8 mouse cellular contexts compared by ENCODE assay signal in the genomic region with DNA sequence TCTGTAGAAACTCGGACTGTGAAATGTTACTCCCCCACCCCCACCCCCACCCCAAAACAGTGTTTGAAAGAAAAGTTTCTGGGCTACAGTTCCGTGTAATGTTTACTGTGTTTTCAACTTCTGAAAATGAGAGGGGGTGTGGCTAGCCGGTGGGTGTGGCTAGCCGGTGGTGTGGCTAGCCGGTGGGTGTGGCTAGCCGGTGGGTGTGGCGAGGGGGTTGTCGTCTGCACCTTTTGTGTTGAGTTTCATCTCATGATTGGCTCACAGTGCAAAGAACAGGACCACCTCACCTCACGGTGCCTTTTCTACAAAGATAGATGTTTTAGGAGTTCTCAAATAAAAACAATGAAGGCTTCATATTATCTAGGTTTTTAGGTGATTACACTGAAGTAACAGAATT. TPM values are rescaled to one million over a fixed set of nuclear protein-coding genes. Genes with fewer than 3 reads are reported as not detected.
A peak's percentile ranks its signal among the peaks of the same experiment; 100 is the strongest.
DNase-seq lines count a peak whose midpoint lies in the region; ATAC-seq and TF ChIP-seq lines count a peak whose summit lies in the region.

No protein-coding gene starts in this region.

- no peaks in the 10 kb centered on the region for H3K27me3 ChIP-seq in kidney, embryonic 14.5 days (ENCODE audit: control insufficient read depth, insufficient read depth, low read length)
- no peaks in the 10 kb centered on the region for H3K27me3 ChIP-seq in forebrain, embryonic 11.5 days (ENCODE audit: control insufficient read depth, insufficient read depth, low read length)

- H3K9me3 ChIP-seq in kidney, embryonic 14.5 days (ENCODE audit: control insufficient read depth, low read length) = no peaks in the 10 kb centered on the region
- no peaks in the 10 kb centered on the region for H3K9me3 ChIP-seq in forebrain, embryonic 11.5 days (ENCODE audit: control insufficient read depth, low read length)

- intact Hi-C loops in left cerebral cortex, adult 2 months (cut with DNase I) = loop anchor here (5.0 kb wide), 1 partner anchor 331 kb away; no protein-coding TSS in a partner anchor

- no peak overlapping the region; the same call in 1 of the 2 replicates for H3K27ac ChIP-seq in kidney, embryonic 14.5 days (ENCODE audit: low read depth, low read length)
- H3K27ac ChIP-seq in forebrain, embryonic 11.5 days (ENCODE audit: low read depth, low read length) = no peak overlapping the region
- H3K27ac ChIP-seq in left cerebral cortex, adult 2 months = no peak overlapping the region

- TF ChIP-seq CTCF in left cerebral cortex, adult 2 months (IDR thresholded peaks at IDR 0.05) = no peak

- no peak overlapping the region for H3K4me2 ChIP-seq in kidney, embryonic 14.5 days (replicated peaks; ENCODE audit: low read depth, low read length)
- no peak overlapping the region for H3K4me2 ChIP-seq in forebrain, embryonic 11.5 days (ENCODE audit: low read depth, low read length, severe bottlenecking)

- H3K9ac ChIP-seq in kidney, embryonic 14.5 days (ENCODE audit: low read depth, low read length) = no peak overlapping the region
- no peak overlapping the region for H3K9ac ChIP-seq in forebrain, embryonic 11.5 days (ENCODE audit: low read length)

- H3K4me1 ChIP-seq in kidney, embryonic 14.5 days (ENCODE audit: control insufficient read depth, insufficient read depth, low read length) = peaks cover 7% of the 10 kb centered on the region; the same call in 1 of the 2 replicates
- no peaks in the 10 kb centered on the region for H3K4me1 ChIP-seq in forebrain, embryonic 11.5 days (replicated peaks; ENCODE audit: control insufficient read depth, insufficient read depth, low read length)

- peak; percentile 28; the same call in 1 of the 2 replicates for ATAC-seq in kidney, embryonic 14.5 days (ENCODE audit: low FRiP score, low TSS enrichment)
- no peak for ATAC-seq in forebrain, embryonic 11.5 days (replicated peaks; ENCODE audit: low FRiP score)

- H3K4me3 ChIP-seq in kidney, embryonic 14.5 days (ENCODE audit: low read length) = no peak overlapping the region
- no peak overlapping the region for H3K4me3 ChIP-seq in forebrain, embryonic 11.5 days (ENCODE audit: low read depth, low read length)
- no peak overlapping the region for H3K4me3 ChIP-seq in left cerebral cortex, adult 2 months

- H3K36me3 ChIP-seq in kidney, embryonic 14.5 days (ENCODE audit: control insufficient read depth, insufficient read depth, low read length) = no peaks in the 10 kb centered on the region
- H3K36me3 ChIP-seq in forebrain, embryonic 11.5 days (ENCODE audit: control insufficient read depth, insufficient read depth, low read length) = no peaks in the 10 kb centered on the region

- DNase-seq in gastrocnemius, adult 18-20 months (ENCODE audit: low spot score) = peak; percentile 24
- no peak for DNase-seq in gastrocnemius, postnatal 25 days
- DNase-seq in adrenal gland, postnatal 25 days = peak; percentile 62
- peak; percentile 73 for DNase-seq in lung, postnatal 36 days
- no peak for DNase-seq in forebrain, embryonic 11.5 days (ENCODE audit: low spot score)
- no peak for DNase-seq in left cerebral cortex, adult 2 months (ENCODE audit: extremely low spot score in 1 of 2, low spot score in 2 of 2)
- no peak for DNase-seq in cerebellum, adult 8-10 months

- WGBS in kidney, embryonic 14.5 days = 38% methylated on average over 9 of the region's 9 CpGs
- WGBS in forebrain, embryonic 11.5 days = 52% methylated on average over 9 of the region's 9 CpGs

RNA-seq across cellular contexts. Expression of gene Map3k13, which starts 24.0 kb away (rescaled TPM):
- total RNA-seq in gastrocnemius, adult 18-20 months (2021) = under 1 TPM; 0.59 to 0.64 TPM
- total RNA-seq in gastrocnemius, postnatal 25 days (2021) = under 1 TPM; 0.41 to 0.46 TPM
- 1.0 and 1.2 TPM in 2 replicates for total RNA-seq in adrenal gland, postnatal 25 days (2021)
- 0.60 and 1.2 TPM in 2 replicates for polyA plus RNA-seq in kidney, embryonic 14.5 days (2014; fragmentation: Nextera tagmentation; extraction: Ambion mirVana)
- polyA plus RNA-seq in forebrain, embryonic 11.5 days (2014; fragmentation: Nextera tagmentation; extraction: Ambion mirVana) = 3.5 TPM in 2 replicates
- 10 to 100 TPM; 15.3 to 19.0 TPM for total RNA-seq in left cerebral cortex, adult 2 months (2021)

RNA-seq across cellular contexts. Expression of gene Ehhadh, which starts 30.5 kb away (rescaled TPM):
- total RNA-seq in gastrocnemius, adult 18-20 months (2021) = 1 to 10 TPM; 6.1 to 7.6 TPM
- 1 to 10 TPM; 3.4 to 4.4 TPM for total RNA-seq in gastrocnemius, postnatal 25 days (2021)
- total RNA-seq in adrenal gland, postnatal 25 days (2021) = 29.8 and 38.0 TPM in 2 replicates
- polyA plus RNA-seq in kidney, embryonic 14.5 days (2014; fragmentation: Nextera tagmentation; extraction: Ambion mirVana) = 1.1 and 1.9 TPM in 2 replicates
- polyA plus RNA-seq in forebrain, embryonic 11.5 days (2014; fragmentation: Nextera tagmentation; extraction: Ambion mirVana) = 1.5 and 2.1 TPM in 2 replicates
- 1 to 10 TPM; 1.3 to 2.0 TPM for total RNA-seq in left cerebral cortex, adult 2 months (2021)

Comparison
In these comparisons a context has a peak if more than half of its experiments do, and no peak if none do; other contexts are left out.
1. DNase-seq: peak in gastrocnemius, adult 18-20 months (single experiment), adrenal gland, postnatal 25 days (single experiment) and lung, postnatal 36 days (single experiment); none in gastrocnemius, postnatal 25 days (single experiment), forebrain, embryonic 11.5 days (single experiment), left cerebral cortex, adult 2 months (0 of 2) and cerebellum, adult 8-10 months (single experiment).